Mouse (Mus musculus): ENCODE measurements around the gene Tnrc6c.

Gene Tnrc6c

GRCm38 (mm10) chr11:117638386-117638785, 15.7 kb upstream of the Tnrc6c start:
- DNase-seq (ENCODE audit: low read depth, low spot score), result no peak

GRCm38 (mm10) chr11:117638809-117639208, 15.3 kb upstream of the Tnrc6c start:
- no peak for DNase-seq (ENCODE audit: low read depth, low spot score)

- no peak for DNase-seq (ENCODE audit: low read depth, low spot score)
Observed at GRCm38 (mm10) chr11:117639331-117639970, 14.6 kb upstream of the Tnrc6c start.

GRCm38 (mm10) chr11:117642181-117642580, 11.9 kb upstream of the Tnrc6c start:
- DNase-seq (ENCODE audit: low read depth, low spot score), result no peak

- no peak for DNase-seq (ENCODE audit: low read depth, low spot score)
Observed at GRCm38 (mm10) chr11:117643240-117643639, 10.8 kb upstream of the Tnrc6c start.

GRCm38 (mm10) chr11:117646786-117647185, 7.3 kb upstream of the Tnrc6c start:
- DNase-seq (ENCODE audit: low read depth, low spot score), result no peak

- no peak for DNase-seq (ENCODE audit: low read depth, low spot score)
Observed at GRCm38 (mm10) chr11:117648005-117648404, 6.1 kb upstream of the Tnrc6c start.

GRCm38 (mm10) chr11:117650721-117651644, 3.1 kb upstream of the Tnrc6c start:
- DNase-seq (ENCODE audit: low read depth, low spot score), result no peak

GRCm38 (mm10) chr11:117652907-117653306, 1.2 kb upstream of the Tnrc6c start:
- DNase-seq (ENCODE audit: low read depth, low spot score), result no peak

GRCm38 (mm10) chr11:117654380-117654924, 363 bp downstream of the Tnrc6c start:
- peak; percentile 100 for DNase-seq (ENCODE audit: low read depth, low spot score)

GRCm38 (mm10) chr11:117654934-117655291, 824 bp downstream of the Tnrc6c start:
- DNase-seq (ENCODE audit: low read depth, low spot score), result no peak

GRCm38 (mm10) chr11:117655292-117656076, 1.4 kb downstream of the Tnrc6c start:
- DNase-seq (ENCODE audit: low read depth, low spot score), result no peak

GRCm38 (mm10) chr11:117656077-117656401, 1.9 kb downstream of the Tnrc6c start:
- no peak for DNase-seq (ENCODE audit: low read depth, low spot score)

GRCm38 (mm10) chr11:117658974-117659373, 4.9 kb downstream of the Tnrc6c start:
- no peak for DNase-seq (ENCODE audit: low read depth, low spot score)

- no peak for DNase-seq (ENCODE audit: low read depth, low spot score)
Observed at GRCm38 (mm10) chr11:117663036-117663809, 9.1 kb downstream of the Tnrc6c start.

GRCm38 (mm10) chr11:117663810-117664139, 9.7 kb downstream of the Tnrc6c start:
- DNase-seq (ENCODE audit: low read depth, low spot score), result no peak

GRCm38 (mm10) chr11:117665189-117665588, 11.1 kb downstream of the Tnrc6c start:
- no peak for DNase-seq (ENCODE audit: low read depth, low spot score)

GRCm38 (mm10) chr11:117666563-117666962, 12.5 kb downstream of the Tnrc6c start:
- no peak for DNase-seq (ENCODE audit: low read depth, low spot score)

GRCm38 (mm10) chr11:117667152-117667551, 13.1 kb downstream of the Tnrc6c start:
- no peak for DNase-seq (ENCODE audit: low read depth, low spot score)

GRCm38 (mm10) chr11:117667825-117668224, 13.7 kb downstream of the Tnrc6c start:
- DNase-seq (ENCODE audit: low read depth, low spot score), result no peak

- no peak for DNase-seq (ENCODE audit: low read depth, low spot score)
Observed at GRCm38 (mm10) chr11:117671626-117672025, 17.5 kb downstream of the Tnrc6c start.

Data from WW6 (cell line).